Mouse (Mus musculus): Measurements from ENCODE around the gene Dstn.

Gene Dstn

DNA sequence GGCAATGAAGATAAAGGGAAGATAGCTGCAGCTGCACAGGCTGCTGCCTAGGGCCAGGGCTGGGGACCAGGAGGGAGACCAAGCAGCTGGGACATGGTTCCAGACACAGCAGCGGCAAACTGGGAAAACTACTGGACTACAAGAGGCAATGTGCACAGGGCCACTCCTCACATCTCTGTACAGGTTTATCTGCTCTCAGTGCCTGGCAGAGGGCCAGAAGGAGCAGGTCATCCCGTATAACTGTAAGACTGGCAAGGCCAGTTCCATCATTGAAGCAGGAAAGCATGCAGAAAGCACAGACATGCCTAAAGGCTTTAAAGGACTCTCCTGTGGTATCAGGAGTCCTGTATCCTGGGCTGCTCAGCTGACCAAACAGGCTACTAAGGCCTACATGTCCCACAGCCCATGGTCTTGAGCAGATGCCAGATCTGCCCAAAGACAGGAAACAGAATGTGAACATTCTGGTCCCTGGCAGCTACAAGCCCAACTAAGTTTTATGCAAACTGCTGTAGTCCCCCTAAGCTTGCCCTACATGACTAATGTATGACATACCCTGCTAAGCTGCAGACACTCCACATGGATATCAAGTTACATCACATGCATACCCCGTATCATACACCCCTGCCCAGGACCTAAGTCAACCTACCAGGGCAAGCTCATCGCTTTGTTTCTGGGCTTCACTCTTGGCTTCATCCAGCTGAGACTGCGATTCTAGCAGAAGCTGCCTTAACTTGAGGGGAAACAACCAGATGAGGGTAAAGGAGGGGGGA, 36.6 kb downstream of the Dstn start:
- no peak for DNase-seq (ENCODE audit: extremely low read depth, insufficient read length, low spot score)

- DNase-seq (ENCODE audit: extremely low read depth, insufficient read length, low spot score): no peak
Observed at GRCm38 (mm10) chr2:143953944-143954343, 38.8 kb downstream of the Dstn start.

DNA sequence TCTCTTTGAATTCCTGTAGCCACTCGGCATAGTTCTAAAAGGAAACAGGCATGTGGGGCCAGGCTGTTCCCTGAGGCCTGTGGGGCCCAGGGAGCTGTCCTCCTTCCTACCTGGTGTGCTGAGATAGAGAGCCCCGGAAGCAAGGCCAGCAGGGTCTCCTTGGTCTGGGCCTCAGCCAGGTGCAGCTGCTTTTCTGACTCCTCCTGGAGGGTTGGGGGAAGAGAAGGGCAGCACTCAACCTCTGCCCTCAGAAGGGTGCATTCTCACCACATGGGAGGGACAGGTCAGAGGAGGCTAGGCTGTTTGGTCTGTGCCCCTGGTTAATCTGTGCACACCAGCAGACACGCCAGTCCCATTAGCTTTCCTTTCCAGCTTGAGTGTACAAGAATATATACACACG, 39.9 kb downstream of the Dstn start:
- DNase-seq (ENCODE audit: extremely low read depth, insufficient read length, low spot score): no peak

DNA sequence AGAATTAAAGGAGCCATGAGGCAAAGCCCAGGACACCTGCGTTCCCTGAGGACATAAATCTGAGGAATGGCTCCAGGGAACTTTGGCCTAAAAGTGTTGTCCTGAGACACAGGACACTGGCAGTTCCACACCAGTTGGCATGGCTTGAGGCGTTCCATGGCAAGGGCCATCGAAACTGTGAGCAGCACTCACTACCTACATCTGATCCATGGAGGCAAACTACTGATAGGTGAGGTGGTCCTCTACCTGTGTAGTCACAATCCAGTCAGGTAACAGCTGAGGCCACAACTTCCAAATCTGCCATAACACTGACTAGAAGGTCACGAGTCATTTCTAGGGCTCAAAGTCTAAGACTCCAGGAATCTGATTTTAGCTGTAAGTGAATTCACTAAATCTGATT, 40.6 kb downstream of the Dstn start:
- DNase-seq (ENCODE audit: extremely low read depth, insufficient read length, low spot score): no peak

DNA sequence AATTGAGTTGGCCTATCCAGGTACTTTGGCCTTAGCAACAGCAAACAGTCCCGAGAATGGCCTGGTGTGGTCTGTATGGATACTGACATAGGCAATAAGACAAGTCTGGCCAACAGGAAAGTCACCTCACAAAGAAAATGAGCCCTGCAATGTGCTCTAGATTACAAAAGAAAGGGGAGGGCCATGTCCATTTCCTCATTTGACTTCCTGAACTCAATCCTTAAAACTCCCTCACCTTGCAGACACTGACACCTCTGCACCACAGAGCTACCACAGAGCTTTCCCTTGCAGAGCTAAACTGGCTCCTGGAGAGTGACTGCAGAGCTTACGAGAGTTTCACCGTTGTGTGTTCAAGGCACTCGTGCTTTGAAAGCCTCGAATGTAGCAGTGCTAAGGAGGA, 47.1 kb downstream of the Dstn start:
- no peak for DNase-seq (ENCODE audit: extremely low read depth, insufficient read length, low spot score)

DNA sequence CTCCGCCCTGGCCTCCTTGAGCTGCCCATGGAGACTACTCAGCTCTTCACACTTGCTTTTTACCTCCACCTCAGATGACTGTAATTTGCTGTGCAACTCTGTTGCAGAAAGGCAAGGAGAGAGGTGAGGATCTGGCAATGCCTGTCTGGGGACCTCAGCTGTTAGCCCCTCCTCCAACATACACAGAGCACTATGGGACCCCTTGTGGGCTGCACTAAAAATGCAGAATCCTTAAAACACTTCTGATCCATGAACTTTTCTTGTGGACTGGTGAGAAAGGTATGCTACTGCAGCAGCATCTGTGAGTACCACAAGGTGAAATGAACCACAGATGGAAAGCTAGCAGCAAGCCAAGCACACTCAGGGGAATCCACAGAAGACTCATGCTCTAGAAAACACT, 48.2 kb downstream of the Dstn start:
- DNase-seq (ENCODE audit: extremely low read depth, insufficient read length, low spot score): no peak

GRCm38 (mm10) chr2:143969260-143969659, 54.1 kb downstream of the Dstn start:
- DNase-seq (ENCODE audit: extremely low read depth, insufficient read length, low spot score): no peak

- no peak for DNase-seq (ENCODE audit: extremely low read depth, insufficient read length, low spot score)
Observed at GRCm38 (mm10) chr2:143970841-143971240, 55.7 kb downstream of the Dstn start.

GRCm38 (mm10) chr2:143971887-143972286, 56.8 kb downstream of the Dstn start:
- no peak for DNase-seq (ENCODE audit: extremely low read depth, insufficient read length, low spot score)

DNA sequence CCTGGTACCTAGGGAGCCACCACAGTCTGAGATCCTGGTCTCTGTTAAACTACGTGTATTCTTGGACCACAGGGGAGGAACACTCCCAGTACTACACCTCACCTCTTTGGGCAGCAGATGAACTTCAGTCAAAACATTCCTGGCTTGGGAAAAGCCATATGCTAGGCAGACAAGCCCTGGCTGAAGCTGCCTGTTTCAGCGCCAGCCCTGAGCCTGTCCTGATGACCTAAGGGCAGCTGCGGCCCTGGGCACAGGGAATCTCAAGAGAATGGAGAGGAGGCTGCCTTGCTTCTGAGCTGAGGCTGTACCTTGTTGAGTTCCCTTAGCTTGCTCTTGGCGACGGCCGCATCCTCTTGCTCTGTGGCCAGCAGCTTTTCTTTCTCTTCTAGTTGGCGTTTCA, 58.0 kb downstream of the Dstn start:
- DNase-seq (ENCODE audit: extremely low read depth, insufficient read length, low spot score): no peak

DNA sequence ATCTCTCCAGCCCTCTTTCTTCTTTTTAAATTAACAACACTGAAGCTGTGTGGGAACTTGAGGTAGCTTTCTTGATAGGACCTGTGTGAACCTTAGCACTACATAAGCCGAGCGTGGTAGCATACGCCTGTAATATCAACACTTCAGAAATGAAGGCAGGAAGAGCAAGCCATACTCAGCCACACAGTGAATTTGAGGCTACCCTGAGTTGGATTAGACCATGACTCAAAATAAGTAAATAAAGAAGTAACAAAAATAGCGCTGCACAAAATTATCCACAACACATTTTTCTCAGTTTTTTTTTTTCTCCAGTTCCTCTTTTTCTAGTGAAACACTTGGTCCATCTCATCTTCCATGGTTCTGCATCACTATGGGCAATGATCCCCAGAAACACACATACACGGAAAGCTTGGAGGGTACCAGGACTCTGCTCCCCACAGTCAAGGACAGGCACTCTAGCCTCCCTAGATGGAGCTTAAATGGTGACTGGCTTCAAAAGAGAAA, 60.1 kb downstream of the Dstn start:
- no peak for DNase-seq (ENCODE audit: extremely low read depth, insufficient read length, low spot score)

- no peak for DNase-seq (ENCODE audit: extremely low read depth, insufficient read length, low spot score)
Observed at GRCm38 (mm10) chr2:143978444-143979147, 63.5 kb downstream of the Dstn start.

GRCm38 (mm10) chr2:143980781-143981398, 65.8 kb downstream of the Dstn start:
- DNase-seq (ENCODE audit: extremely low read depth, insufficient read length, low spot score): no peak

DNA sequence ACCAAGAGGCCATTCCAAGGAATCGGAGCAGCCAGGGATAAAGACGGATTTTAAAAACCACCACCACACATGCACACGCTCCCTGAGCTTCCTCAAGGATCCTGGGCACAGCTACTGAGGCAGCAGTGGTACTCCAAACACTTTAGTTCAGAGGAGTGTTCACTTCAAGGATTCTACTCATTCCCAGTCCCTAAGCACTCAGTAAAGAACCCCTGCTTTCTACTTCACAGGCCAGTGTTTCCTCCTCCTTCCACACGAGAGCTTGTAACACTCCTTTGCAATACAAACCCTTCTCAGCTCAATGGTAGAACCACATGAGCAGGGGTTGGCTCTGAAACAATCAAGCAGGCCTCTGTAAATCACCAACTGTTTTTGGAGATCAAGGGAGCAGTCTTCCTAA, 67.0 kb downstream of the Dstn start:
- no peak for DNase-seq (ENCODE audit: extremely low read depth, insufficient read length, low spot score)

- DNase-seq (ENCODE audit: extremely low read depth, insufficient read length, low spot score): no peak
Observed at GRCm38 (mm10) chr2:143982901-143983300, 67.8 kb downstream of the Dstn start.

- no peak for DNase-seq (ENCODE audit: extremely low read depth, insufficient read length, low spot score)
Observed at GRCm38 (mm10) chr2:143983482-143983881, 68.4 kb downstream of the Dstn start.

GRCm38 (mm10) chr2:143987485-143987884, 72.4 kb downstream of the Dstn start:
- DNase-seq (ENCODE audit: extremely low read depth, insufficient read length, low spot score): no peak

DNA sequence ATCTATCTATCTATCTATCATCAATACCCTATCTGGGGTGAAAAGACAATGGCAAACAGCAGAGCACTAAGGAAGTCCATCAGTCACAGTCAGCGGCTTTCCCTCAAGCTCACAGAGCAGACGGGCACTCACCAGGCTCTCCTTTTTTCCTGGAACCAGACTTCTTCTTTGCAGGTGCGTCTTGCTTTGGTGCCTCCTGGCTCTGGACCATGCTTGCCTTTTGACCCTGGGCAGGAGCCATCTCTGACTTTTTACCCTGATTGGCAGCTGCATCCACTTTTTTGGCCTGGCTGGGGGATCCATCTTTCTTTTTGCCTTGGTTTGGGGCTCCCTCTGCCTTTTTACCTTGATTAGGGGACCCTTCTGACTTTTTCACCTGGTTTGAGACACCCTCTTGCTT, 72.9 kb downstream of the Dstn start:
- DNase-seq (ENCODE audit: extremely low read depth, insufficient read length, low spot score): no peak

DNA sequence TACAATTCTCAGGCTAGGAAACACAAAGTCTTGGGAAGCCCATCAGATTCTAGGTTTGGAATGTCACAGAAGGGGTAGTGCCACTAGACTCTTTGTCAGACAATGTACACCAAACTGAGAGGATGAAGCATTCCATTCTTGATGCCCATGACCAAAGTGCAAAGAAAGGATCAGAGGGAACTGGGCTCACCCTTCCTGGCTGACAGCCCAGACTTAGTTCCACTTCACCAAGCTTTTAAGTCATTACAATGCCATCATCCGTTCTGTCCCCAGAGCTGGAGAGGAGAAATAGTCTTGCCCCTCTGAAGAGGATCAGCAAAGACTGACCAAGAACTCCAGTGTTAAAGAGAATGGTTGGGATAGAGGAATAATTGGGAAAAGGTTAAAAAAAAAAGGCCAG, 75.9 kb downstream of the Dstn start:
- DNase-seq (ENCODE audit: extremely low read depth, insufficient read length, low spot score): no peak

DNA sequence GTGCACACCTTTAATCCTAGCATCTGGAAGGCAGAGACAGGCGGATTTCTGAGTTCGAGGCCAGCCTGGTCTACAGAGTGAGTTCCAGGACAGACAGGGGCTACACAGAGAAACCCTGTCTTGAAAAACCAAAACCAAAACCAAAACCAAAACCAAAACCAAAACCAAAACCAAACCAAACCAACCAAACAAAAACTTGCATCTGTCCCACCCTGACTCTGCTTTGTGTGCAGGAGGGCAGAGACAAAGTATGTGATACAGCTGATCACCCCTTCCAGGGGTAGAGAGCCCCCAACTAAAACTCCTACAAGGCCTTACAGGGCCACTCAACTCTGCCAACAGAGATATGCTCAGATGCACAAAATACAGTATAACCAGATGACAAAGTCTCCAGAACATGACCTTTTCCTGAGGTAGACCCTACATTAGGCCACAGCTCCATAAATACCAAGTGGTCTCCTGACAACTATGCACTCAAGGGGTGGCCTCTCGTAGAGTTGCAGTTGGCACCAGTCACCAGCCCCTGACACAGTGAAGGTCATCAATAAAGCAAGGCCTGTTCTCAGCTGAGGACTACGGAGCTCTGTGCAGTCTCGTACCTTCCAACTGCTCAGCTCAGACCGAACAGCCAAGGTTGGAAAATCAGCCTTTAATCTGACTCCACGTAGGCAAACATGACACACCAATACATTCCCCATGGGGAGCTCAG, 77.0 kb downstream of the Dstn start:
- no peak for DNase-seq (ENCODE audit: extremely low read depth, insufficient read length, low spot score)
